Mouse (Mus musculus): Measurements from ENCODE around the gene Cerkl.

- no peak for TF ChIP-seq CTCF (IDR thresholded peaks at IDR 0.05; ENCODE audit: insufficient read depth, low read length)
- TF ChIP-seq POLR2A (IDR thresholded peaks at IDR 0.05; ENCODE audit: borderline replicate concordance, extremely low read depth, low read depth, low read length) = no peak
Measured at GRCm38 (mm10) chr2:79429108-79429507, 27.5 kb downstream of the Cerkl start.

Data from lung, adult 2 months (tissue).